ENCODE assay signal across 14 mouse cellular contexts in the genomic region with DNA sequence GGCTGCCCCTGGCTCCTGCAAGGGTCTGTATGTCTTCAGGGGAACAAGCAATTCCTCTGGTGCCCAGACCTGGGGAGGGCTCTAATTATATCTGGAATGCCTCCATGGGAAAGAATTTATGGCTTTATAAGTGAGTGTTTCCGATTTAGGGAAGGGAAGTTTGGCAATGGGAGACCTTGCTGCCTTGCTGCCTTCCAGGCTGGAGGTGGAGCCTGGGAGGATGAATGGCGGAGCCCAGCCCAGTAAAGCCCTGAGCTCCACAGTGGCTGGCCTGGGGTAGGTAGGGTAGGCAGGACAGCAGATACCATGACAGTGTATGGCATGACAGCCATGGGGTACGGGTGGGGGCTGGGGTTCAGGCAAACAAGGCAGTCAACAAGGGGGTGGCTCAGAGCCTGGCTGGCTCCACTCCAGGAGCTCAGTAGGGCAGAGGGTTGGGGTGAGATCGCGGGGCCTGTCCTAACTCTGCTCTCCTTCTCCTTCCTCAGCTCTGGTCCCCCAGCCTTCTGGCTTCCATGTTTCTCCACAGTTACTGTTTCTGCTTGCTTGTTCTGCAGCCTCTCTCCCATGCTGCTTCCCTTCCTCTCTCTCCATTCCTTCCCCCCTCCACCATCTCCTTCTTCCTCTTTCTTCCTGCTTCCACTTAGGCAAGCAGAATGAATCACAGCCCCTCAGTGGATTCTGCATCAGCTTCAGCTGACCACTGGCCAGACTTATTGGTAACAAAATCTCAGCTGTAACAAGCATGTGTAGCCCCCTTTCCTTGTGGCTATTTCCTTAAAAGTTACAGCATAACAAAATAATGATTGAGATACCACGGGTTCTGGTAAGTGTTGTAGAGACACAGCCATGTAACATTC.
DNase-seq lines count a peak whose midpoint lies in the region; ATAC-seq lines count a peak whose summit lies in the region.
"Had no signal": no experiment of that assay in that cellular context is flagged by ENCODE, and none has a peak within 500 bp of the region (broad histone marks: within the 10 kb centered on the region; RNA-seq: fewer than 3 reads in every experiment).

No protein-coding gene starts in this region.

- no peaks in the 10 kb centered on the region for H3K9me3 ChIP-seq in kidney, embryonic 15.5 days (replicated peaks)
- H3K9me3 ChIP-seq in limb, embryonic 13.5 days, result no peaks in the 10 kb centered on the region

- no peak overlapping the region for H3K9ac ChIP-seq in kidney, embryonic 15.5 days
- no peak overlapping the region for H3K9ac ChIP-seq in limb, embryonic 13.5 days

- H3K4me1 ChIP-seq in kidney, embryonic 15.5 days, result peaks cover 68% of the 10 kb centered on the region
- peaks cover 64% of the 10 kb centered on the region for H3K4me1 ChIP-seq in limb, embryonic 13.5 days

- peak; percentile 50 for DNase-seq in adrenal gland, postnatal 14 days
- DNase-seq in adrenal gland, postnatal 25 days, result no peak
- DNase-seq in kidney, adult 18-20 months, result no peak
- peak; percentile 58 for DNase-seq in 3T3-L1 (ENCODE audit: low read depth, low spot score)
- DNase-seq in thymus, postnatal 10 days (ENCODE audit: low spot score in 2 of 2), result no peak
- DNase-seq in layer of hippocampus, adult 8-10 months (ENCODE audit: low spot score in 2 of 2), result no peak
- DNase-seq: cerebellum, postnatal 36 days; gastrocnemius, postnatal 25 days; heart, postnatal 4 days; thymus, adult 18-20 months had no signal

- H3K4me3 ChIP-seq in kidney, embryonic 15.5 days (replicated peaks), result no peak overlapping the region
- H3K4me3 ChIP-seq in limb, embryonic 13.5 days, result no peak overlapping the region

- no peaks in the 10 kb centered on the region for H3K27me3 ChIP-seq in kidney, embryonic 15.5 days
- no peaks in the 10 kb centered on the region for H3K27me3 ChIP-seq in limb, embryonic 13.5 days
- H3K27me3 ChIP-seq: Patski had no signal

- no peaks in the 10 kb centered on the region for H3K36me3 ChIP-seq in kidney, embryonic 15.5 days
- no peaks in the 10 kb centered on the region for H3K36me3 ChIP-seq in limb, embryonic 13.5 days

- WGBS in kidney, embryonic 15.5 days, result 57% methylated on average over 6 of the region's 6 CpGs
- 44% methylated on average over 6 of the region's 6 CpGs for WGBS in limb, embryonic 13.5 days

- ATAC-seq in kidney, embryonic 15.5 days (replicated peaks; ENCODE audit: low FRiP score), result no peak
- peak; percentile 51; the same call in 1 of the 2 replicates for ATAC-seq in limb, embryonic 13.5 days (ENCODE audit: low FRiP score, low read depth)
- ATAC-seq: Patski had no signal

- no peak overlapping the region for H3K4me2 ChIP-seq in kidney, embryonic 15.5 days
- peak overlapping the region; percentile 42 for H3K4me2 ChIP-seq in limb, embryonic 13.5 days (replicated peaks)
- H3K4me2 ChIP-seq: midbrain, embryonic 11.5 days had no signal

- H3K27ac ChIP-seq in kidney, embryonic 15.5 days, result 0 out of 2 replicates have a peak overlapping the region, but pooled peaks have one; percentile 37
- H3K27ac ChIP-seq in limb, embryonic 13.5 days, result peak overlapping the region; percentile 52; the same call in 1 of the 2 replicates

Comparison
In these comparisons a context has a peak if more than half of its experiments do, and no peak if none do; other contexts are left out.
1. DNase-seq: peak in adrenal gland, postnatal 14 days (single experiment) and 3T3-L1 (single experiment); none in adrenal gland, postnatal 25 days (single experiment), kidney, adult 18-20 months (single experiment), thymus, postnatal 10 days (0 of 2) and layer of hippocampus, adult 8-10 months (0 of 2).